Mouse (Mus musculus): ENCODE data around the gene Raver1. TPM values are rescaled to one million over a fixed set of nuclear protein-coding genes. Genes with fewer than 3 reads are reported as not detected.

The Raver1 gene
- 29.9 and 31.4 TPM in 2 replicates for polyA plus RNA-seq (2012; rRNA removed)

DNA sequence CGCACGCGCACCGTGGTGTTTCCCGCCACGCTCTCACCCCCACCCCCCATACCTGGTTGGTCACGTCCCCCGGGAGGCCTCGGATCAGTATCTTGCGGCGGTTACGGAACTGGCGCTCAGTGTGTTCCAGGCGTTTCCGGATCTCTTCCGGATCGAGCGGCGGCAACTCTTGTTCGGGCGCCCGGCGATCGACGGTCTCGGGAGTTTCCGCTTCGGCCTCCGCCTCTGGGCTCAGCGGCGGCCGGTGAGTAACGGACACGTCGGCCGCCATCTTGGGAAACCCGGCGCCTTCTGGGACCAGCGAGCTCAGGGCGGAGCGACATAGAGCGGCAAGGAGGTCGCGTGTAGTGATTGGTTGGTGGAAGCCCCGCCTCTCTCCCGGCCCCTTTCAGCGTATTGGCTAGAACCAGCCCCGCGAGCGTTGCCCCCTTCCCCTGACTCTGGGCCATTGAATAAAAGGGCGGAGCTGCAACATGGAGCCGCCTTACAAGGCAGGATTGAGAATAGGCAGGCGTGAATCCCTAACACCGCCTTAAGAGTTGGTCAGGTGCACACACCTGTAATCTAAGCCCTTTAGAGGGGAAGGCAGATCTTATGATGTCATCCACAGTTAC lies at the start of gene Raver1, which contains the start of gene Gm38431:
TSS of gene Raver1 (minus strand) at position 302 of the 614 bp plus-strand sequence.
TSS of gene Gm38431 (minus strand) at position 291 of the 614 bp plus-strand sequence.
- DNase-seq: peak; percentile 97 to 99
- WGBS: under 1% methylated on average over 54 of the region's 54 CpGs
- peak; percentile 64 for TF ChIP-seq POLR2A (IDR thresholded peaks at IDR 0.05; ENCODE audit: borderline replicate concordance, insufficient read depth, low read length)
- TF ChIP-seq CTCF (IDR thresholded peaks at IDR 0.05; ENCODE audit: borderline replicate concordance, insufficient read depth, low read depth, low read length): no peak

DNA sequence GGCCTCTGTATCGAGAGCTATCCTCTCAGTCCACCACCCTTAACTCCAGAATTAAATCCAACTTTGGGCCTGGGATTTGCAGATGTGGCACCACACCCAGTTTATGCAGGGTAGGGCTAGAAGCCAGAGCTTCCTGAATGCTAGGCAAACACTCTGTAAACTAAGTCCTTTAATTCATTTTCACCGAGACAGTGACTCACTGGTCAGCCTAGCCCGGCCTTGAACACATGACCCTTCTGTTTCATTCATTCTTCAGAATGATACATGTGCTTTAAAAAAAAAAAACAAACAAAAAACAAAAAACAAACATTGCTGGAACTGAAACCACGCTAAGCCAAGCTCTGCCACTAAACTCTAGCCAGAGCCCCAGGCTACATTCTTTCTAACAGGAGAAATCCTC lies 46.6 kb upstream of the Raver1 start:
- Histone ChIP-seq H3K27me3 (ENCODE audit: control insufficient read depth, insufficient read depth, low read length) (no peaks in the 10 kb centered on the region), H3K27ac (ENCODE audit: insufficient read depth, low read length) (no peak overlapping the region), H3K4me1 (ENCODE audit: control insufficient read depth, insufficient read depth, low read length) (no peaks in the 10 kb centered on the region), H3K4me3 (replicated peaks; ENCODE audit: insufficient read depth, low read depth, low read length) (no peak overlapping the region)
- TF ChIP-seq CTCF (IDR thresholded peaks at IDR 0.05; ENCODE audit: borderline replicate concordance, insufficient read depth, low read depth, low read length) (no peak), POLR2A (IDR thresholded peaks at IDR 0.05; ENCODE audit: borderline replicate concordance, insufficient read depth, low read length) (no peak)
- no peak for DNase-seq
- 87% methylated on average over 4 of the region's 4 CpGs for WGBS

More for the DNA sequence above, at the start of gene Raver1, which contains the start of gene Gm38431:
- Histone ChIP-seq H3K27ac (ENCODE audit: insufficient read depth, low read length) (no peak within 1 kb of the TSS), H3K27me3 (ENCODE audit: control insufficient read depth, insufficient read depth, low read length) (no peaks in the 10 kb centered on the region), H3K4me3 (replicated peaks; ENCODE audit: insufficient read depth, low read depth, low read length) (peak within 1 kb of the TSS; percentile 93), H3K4me1 (ENCODE audit: control insufficient read depth, insufficient read depth, low read length) (peaks cover 9% of the 10 kb centered on the region)

DNA sequence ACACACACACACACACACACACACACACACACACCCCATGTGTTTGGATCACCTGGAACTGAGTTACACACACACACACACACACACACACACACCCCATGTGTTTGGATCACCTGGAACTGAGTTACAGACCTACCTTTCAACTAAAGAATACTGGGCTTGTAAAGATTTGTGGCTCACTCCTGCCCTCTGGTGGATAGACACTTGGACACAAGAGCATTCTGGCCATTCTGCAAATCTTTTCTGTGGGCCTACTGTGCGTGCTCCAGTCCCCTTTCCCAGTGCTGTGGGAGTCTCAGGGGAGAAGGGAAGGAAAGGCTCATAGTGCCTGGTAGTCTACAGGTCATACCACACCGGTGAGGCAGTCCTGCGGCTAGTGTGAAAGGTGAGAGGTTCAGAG lies 45.4 kb upstream of the Raver1 start:
- Histone ChIP-seq H3K4me1 (ENCODE audit: control insufficient read depth, insufficient read depth, low read length) (no peaks in the 10 kb centered on the region), H3K27ac (ENCODE audit: insufficient read depth, low read length) (no peak overlapping the region), H3K27me3 (ENCODE audit: control insufficient read depth, insufficient read depth, low read length) (no peaks in the 10 kb centered on the region), H3K4me3 (replicated peaks; ENCODE audit: insufficient read depth, low read depth, low read length) (no peak overlapping the region)
- TF ChIP-seq POLR2A (IDR thresholded peaks at IDR 0.05; ENCODE audit: borderline replicate concordance, insufficient read depth, low read length) (no peak), CTCF (IDR thresholded peaks at IDR 0.05; ENCODE audit: borderline replicate concordance, insufficient read depth, low read depth, low read length) (peak; percentile 63)
- peak; percentile 47 to 58 for DNase-seq
- WGBS: 48% methylated on average over 3 of the region's 3 CpGs

DNA sequence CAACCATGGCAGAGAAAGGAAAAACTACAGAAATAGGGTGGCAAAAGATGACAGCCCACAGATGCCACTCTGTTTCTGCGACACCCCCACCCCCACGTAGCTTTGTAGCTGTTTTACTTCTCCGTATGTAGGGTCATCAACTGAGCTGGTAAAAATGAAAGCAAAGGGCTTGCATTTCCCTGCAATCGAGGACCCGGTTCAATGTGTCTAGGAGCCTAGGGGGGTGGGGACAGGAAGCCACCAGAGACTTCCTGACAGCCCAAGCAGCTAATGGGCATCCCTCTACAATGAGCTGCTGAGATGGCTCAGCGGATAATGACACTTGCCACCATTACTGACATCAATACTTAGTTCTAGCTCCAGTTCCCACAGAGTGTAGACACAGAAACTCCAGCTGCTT lies 44.6 kb upstream of the Raver1 start:
- no peaks in the 10 kb centered on the region for H3K4me1 ChIP-seq (ENCODE audit: control insufficient read depth, insufficient read depth, low read length)
- H3K4me3 ChIP-seq (replicated peaks; ENCODE audit: insufficient read depth, low read depth, low read length): no peak overlapping the region
- no peaks in the 10 kb centered on the region for H3K27me3 ChIP-seq (ENCODE audit: control insufficient read depth, insufficient read depth, low read length)
- no peak for TF ChIP-seq CTCF (IDR thresholded peaks at IDR 0.05; ENCODE audit: borderline replicate concordance, insufficient read depth, low read depth, low read length)
- TF ChIP-seq POLR2A (IDR thresholded peaks at IDR 0.05; ENCODE audit: borderline replicate concordance, insufficient read depth, low read length): no peak
- no peak for DNase-seq
- no peak overlapping the region for H3K27ac ChIP-seq (ENCODE audit: insufficient read depth, low read length)
- 86% methylated on average over 6 of the region's 6 CpGs for WGBS

DNA sequence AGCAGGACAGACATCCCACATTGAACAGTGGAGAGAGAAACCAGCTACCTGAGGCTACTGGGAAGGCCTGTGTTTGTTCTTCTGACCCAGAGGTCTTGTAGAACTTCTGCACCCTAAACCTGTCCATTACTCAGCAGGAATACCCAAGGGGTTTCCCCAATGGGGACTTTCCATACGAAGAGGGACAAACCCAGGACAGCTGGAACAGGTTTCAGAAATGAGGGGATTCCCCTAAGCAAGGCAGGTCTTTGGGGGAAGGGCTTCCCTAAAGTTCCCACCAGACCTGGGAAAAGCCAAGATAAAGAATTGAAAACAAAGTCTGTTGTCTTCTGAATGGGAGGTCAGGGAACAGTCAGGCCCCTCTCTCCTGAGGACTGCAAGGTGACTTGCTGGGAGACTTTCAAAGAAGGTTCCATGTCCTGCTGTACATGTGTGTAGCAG lies 44.2 kb upstream of the Raver1 start:
- no peak overlapping the region for H3K27ac ChIP-seq (ENCODE audit: insufficient read depth, low read length)
- WGBS: 64% methylated on average over 1 of the region's 1 CpGs
- DNase-seq: no peak
- no peak for TF ChIP-seq POLR2A (IDR thresholded peaks at IDR 0.05; ENCODE audit: borderline replicate concordance, insufficient read depth, low read length)
- no peak for TF ChIP-seq CTCF (IDR thresholded peaks at IDR 0.05; ENCODE audit: borderline replicate concordance, insufficient read depth, low read depth, low read length)
- no peak overlapping the region for H3K4me3 ChIP-seq (replicated peaks; ENCODE audit: insufficient read depth, low read depth, low read length)
- no peaks in the 10 kb centered on the region for H3K27me3 ChIP-seq (ENCODE audit: control insufficient read depth, insufficient read depth, low read length)
- no peaks in the 10 kb centered on the region for H3K4me1 ChIP-seq (ENCODE audit: control insufficient read depth, insufficient read depth, low read length)

DNA sequence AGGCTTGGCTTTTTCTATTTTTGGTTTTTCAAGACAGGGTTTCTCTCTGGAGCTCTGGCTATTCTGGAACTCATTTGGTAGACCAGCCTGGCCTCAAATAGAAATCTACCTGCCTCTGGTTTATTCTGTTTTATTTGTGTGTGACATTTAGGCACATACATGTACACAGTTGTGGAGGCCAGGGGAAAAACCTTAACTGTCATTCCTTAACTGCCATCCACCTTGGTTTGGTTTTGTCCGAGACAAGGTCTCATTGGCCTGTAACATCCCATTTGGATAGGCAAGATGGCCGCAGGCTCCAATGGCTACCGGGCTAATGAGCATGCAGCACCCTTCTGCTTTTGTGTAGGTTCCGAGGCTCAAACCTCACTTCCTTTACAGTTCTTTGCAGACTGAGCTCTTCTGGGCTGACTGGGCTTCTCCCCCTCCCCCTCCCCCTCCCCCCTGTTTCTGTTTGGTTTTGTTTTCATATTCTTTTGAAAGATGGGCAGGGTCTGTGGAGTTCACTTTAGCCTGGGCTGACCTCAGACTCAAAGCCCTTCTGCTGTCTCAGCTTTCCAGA lies 43.6 kb upstream of the Raver1 start:
- no peak for DNase-seq
- no peaks in the 10 kb centered on the region for H3K27me3 ChIP-seq (ENCODE audit: control insufficient read depth, insufficient read depth, low read length)

DNA sequence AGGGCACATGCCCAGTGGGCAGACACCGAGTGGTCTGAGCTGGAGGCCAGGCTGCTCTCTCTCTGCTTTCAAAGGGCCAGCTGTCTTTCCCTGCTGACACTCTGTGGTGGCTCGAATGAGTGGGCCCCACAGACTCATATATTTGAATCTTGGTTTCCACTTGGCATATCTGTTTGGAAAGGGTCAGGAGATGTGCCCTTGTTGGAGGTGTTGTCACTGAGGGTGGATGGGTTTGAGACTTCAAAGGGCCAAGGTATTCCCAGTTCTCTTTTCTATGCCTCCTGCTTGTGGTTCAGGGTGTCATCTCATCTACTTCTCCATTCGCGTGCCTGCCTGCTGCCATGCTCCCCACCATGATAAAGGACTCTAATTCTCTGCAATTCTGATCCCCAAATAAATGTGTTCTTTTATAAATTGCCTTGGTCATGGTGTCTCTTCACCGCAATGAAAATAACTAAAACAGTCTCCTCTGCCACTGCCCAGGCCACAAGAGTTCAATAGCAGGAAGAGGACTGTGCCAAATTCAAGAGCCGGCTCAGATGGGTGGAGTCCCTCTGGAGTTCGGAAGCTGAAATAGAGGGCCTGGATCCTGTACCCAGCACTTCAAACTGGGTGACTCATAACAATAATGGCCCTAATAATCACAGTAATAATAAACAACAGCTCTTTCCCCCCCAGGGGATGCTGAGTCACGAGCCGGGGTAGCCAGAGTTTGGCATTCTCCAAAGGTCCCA lies 43.0 kb upstream of the Raver1 start:
- DNase-seq: peak in 1 of 2 experiments; percentile 54
- WGBS: 39% methylated on average over 9 of the region's 9 CpGs
- no peak for TF ChIP-seq POLR2A (IDR thresholded peaks at IDR 0.05; ENCODE audit: borderline replicate concordance, insufficient read depth, low read length)
- no peak for TF ChIP-seq CTCF (IDR thresholded peaks at IDR 0.05; ENCODE audit: borderline replicate concordance, insufficient read depth, low read depth, low read length)
- H3K4me1 ChIP-seq (ENCODE audit: control insufficient read depth, insufficient read depth, low read length): no peaks in the 10 kb centered on the region
- no peak overlapping the region for H3K27ac ChIP-seq (ENCODE audit: insufficient read depth, low read length)
- no peaks in the 10 kb centered on the region for H3K27me3 ChIP-seq (ENCODE audit: control insufficient read depth, insufficient read depth, low read length)
- no peak overlapping the region for H3K4me3 ChIP-seq (replicated peaks; ENCODE audit: insufficient read depth, low read depth, low read length)

More for the DNA sequence above, 43.6 kb upstream of the Raver1 start:
- 84% methylated on average over 4 of the region's 4 CpGs for WGBS
- H3K4me3 ChIP-seq (replicated peaks; ENCODE audit: insufficient read depth, low read depth, low read length): no peak overlapping the region
- H3K27ac ChIP-seq (ENCODE audit: insufficient read depth, low read length): no peak overlapping the region
- H3K4me1 ChIP-seq (ENCODE audit: control insufficient read depth, insufficient read depth, low read length): no peaks in the 10 kb centered on the region
- TF ChIP-seq POLR2A (IDR thresholded peaks at IDR 0.05; ENCODE audit: borderline replicate concordance, insufficient read depth, low read length) (no peak), CTCF (IDR thresholded peaks at IDR 0.05; ENCODE audit: borderline replicate concordance, insufficient read depth, low read depth, low read length) (no peak)

Data from cerebellum, adult 2 months (tissue).